Mouse (Mus musculus) liver, embryonic 15.5 days (tissue): ENCODE measurements around the gene Dtx4. TPM values are rescaled to one million over a fixed set of nuclear protein-coding genes. Genes with fewer than 3 reads are reported as not detected.

Experiments
- polyA plus RNA-seq: library from polyadenylated mRNA; unstranded; fragments of >200 nt; fragmentation: Nextera tagmentation; extraction: Ambion mirVana; gene quantifications from 2 replicates; pipeline ENCODE4 v1.2.1, GENCODE M21; 2015

The Dtx4 gene
- polyA plus RNA-seq, 1 experiment from 2014 or later: 2.0 TPM

Other genes starting within 250 kb of the Dtx4 start
- not detected in 2 replicates for gene Olfr235, start 240.4 kb downstream of the Dtx4 start, polyA plus RNA-seq
- gene Olfr1434, start 221.6 kb downstream of the Dtx4 start, polyA plus RNA-seq: not detected in 2 replicates
- not detected in 2 replicates for gene Olfr1436, start 202.3 kb downstream of the Dtx4 start, polyA plus RNA-seq
- gene Olfr1437, start 176.4 kb downstream of the Dtx4 start, polyA plus RNA-seq: not detected in 2 replicates
- gene Olfr1438-ps1, start 165.5 kb downstream of the Dtx4 start, polyA plus RNA-seq: not detected in 2 replicates
- gene Olfr1440, start 114.2 kb downstream of the Dtx4 start, polyA plus RNA-seq: not detected in 2 replicates
- not detected in 2 replicates for gene Olfr1441, start 84.0 kb downstream of the Dtx4 start, polyA plus RNA-seq
- gene Pfpl, start 73.5 kb downstream of the Dtx4 start, polyA plus RNA-seq: not detected in 2 replicates
- gene Mpeg1, start 40.7 kb downstream of the Dtx4 start, polyA plus RNA-seq: 1.8 and 2.0 TPM in 2 replicates
- 21.4 and 23.8 TPM in 2 replicates for gene Fam111a, start 44.3 kb upstream of the Dtx4 start, polyA plus RNA-seq
- gene Gm4952, start 98.5 kb upstream of the Dtx4 start, polyA plus RNA-seq: 12.6 and 15.3 TPM in 2 replicates
- 0.43 and 0.54 TPM in 2 replicates for gene Glyat, start 131.9 kb upstream of the Dtx4 start, polyA plus RNA-seq
- gene Olfr1442, start 169.0 kb upstream of the Dtx4 start, polyA plus RNA-seq: not detected in 2 replicates
- gene Olfr1443, start 176.7 kb upstream of the Dtx4 start, polyA plus RNA-seq: not detected in 2 replicates
- 7.9 and 9.0 TPM in 2 replicates for gene Keg1, start 194.3 kb upstream of the Dtx4 start, polyA plus RNA-seq